Mouse (Mus musculus) Muller cell, postnatal 12 days (primary cell): ENCODE results near the gene Gm16503.
"Not testable (repeated sequence)": the region's sequence is repeated elsewhere in the genome, so short reads cannot be mapped to it uniquely, and the experiment has no call there.

ENCODE experiments used
- DNase-seq: peaks from one replicate; pipeline ENCODE4 v3.0.0-alpha.2; 2015; ENCODE audit errors: inconsistent ontology term

Gm16503 gene

GRCm38 (mm10) chr4:147539918-147540317 lies at the start of gene Gm16503:
Gm16503 (plus strand) TSS chr4:147540218.
- not testable (repeated sequence) for DNase-seq

GRCm38 (mm10) chr4:147492117-147492516 lies 47.9 kb upstream of the Gm16503 start, which contains the start of gene Zfp982:
Zfp982 (plus strand) TSS chr4:147492417.
- not testable (repeated sequence) for DNase-seq

DNA sequence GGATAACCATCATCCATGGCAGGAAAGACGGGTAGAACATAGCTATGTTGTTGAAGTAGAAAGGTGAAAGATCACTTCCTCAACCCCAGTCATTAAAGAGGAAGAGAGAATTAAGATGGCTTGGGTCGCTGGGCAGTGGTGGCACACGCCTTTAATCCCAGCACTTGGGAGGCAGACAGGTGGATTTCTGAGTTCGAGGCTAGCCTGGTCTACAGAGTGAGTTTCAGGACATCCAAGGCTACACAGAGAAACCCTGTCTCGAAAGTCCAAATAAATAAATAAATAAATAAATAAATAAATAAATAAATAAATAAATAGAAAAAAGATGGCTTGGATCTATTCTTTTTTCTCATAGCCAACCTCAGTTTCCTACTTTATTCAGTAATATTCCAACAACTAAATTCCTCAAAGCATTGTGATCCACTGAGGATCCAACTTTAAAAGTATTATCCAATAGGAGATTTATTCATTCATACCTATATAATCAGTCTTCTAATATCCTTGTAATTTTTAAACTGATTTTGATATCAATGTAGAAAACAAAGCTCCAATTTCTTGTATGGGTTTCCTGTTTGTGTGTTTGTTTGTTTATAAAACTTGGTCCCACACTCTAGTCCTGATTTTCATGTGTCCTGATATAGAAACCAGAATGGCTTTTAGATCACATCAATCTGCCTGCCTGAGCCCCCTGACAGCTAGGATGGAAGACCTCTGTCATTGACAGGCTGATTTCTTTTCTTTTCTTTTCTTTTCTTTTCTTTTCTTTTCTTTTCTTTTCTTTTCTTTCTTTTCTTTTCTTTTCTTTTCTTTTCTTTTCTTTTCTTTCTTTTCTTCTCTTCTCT lies 41.0 kb upstream of the Gm16503 start:
- DNase-seq: not testable (repeated sequence)

DNA sequence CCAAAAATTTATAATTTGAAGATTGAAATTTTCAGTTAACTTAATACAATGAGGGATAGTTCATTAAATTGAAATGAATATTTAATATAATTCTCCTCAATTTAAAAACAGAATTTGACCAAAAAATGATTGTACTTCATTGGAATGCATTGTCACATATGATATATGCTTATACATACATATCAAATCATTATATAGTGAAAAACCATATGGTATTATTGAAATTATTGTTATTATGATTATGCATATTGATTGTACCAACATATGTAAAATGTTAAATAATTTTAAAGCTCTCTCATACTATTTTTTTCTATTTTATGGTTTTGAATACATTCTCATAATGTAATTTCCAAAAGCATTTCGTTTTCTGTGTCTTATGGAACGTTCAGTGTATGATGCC lies 30.8 kb upstream of the Gm16503 start:
- no peak for DNase-seq

GRCm38 (mm10) chr4:147518981-147519380 lies 21.0 kb upstream of the Gm16503 start:
- no peak for DNase-seq

GRCm38 (mm10) chr4:147520100-147520499 lies 19.9 kb upstream of the Gm16503 start:
- DNase-seq: no peak

DNA sequence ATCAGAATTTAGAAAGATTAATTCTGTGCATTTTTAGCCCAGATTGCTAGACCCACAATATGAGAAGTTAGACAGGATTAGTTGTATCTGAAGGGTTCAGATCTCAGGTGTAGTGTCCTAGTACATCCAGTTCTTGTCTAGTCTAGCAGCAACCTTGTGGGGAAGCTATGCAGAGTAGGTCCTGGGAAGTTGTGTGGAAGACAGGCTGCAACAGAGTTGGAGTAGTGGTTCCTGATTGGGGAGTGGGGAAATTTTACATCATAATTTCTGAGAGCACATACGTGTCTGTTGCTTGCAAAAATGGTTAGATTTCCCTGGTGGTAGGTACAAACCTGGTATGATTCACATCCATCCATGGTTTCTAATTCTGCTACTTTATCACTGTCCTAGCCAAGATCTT lies 14.9 kb upstream of the Gm16503 start:
- DNase-seq: no peak

DNA sequence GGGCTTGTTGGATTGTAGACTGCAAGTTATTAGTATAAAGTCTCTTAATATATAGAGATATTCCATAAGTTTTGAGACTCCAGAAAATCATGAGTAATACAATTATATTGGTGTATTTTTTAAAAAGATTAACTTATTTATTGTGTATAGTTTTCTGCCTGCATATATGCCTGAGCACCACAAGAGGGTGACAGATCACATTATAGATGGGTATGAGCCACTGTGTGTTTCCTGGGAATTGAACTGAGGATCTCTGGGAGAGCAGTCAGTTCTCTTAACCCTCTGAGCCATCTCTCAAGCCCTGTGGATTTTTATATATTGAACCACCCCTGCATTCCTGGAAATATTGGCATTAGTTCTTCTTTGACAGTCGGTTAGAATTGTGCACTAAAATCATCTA lies 9.7 kb upstream of the Gm16503 start:
- DNase-seq: no peak

DNA sequence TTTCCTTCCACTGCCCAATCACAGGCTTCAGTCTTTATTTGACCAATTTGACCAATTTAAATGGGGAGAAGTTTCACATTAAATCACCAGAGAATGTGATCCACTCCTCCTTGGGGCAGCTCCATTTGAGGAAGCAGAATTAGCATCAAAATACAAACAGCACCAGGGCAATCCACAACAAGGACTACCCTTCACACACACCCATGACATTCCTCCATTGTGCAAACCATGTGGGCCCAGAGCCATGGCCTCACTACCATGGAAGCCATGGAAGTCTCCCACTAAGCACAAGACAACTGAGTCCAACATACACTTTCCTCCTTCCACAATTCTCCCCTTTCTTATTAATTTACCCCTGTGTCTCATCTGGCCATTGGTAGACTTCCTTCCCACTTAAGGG lies 4.1 kb upstream of the Gm16503 start:
- not testable (repeated sequence) for DNase-seq

DNA sequence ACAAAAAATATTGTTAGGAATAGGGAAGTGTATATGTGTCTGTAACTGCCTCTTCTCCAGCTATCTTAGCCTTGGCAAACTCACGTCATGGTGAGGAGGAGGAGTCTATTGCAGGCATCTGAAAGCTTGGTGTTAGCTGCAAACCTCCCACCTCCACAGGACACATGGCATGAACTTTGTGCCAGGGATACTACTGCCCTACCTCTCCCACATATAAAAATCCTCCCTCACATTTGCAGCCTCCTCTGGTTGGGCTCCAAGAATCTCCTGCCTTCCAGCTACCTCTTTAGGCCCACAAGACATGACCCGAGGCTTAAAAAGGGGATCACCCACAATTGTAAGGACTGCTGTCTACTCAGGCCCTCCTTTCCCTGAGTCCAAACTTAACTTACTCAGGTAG lies 2.3 kb upstream of the Gm16503 start:
- DNase-seq: no peak

GRCm38 (mm10) chr4:147541105-147541504 lies 1.1 kb downstream of the Gm16503 start:
- DNase-seq: no peak

DNA sequence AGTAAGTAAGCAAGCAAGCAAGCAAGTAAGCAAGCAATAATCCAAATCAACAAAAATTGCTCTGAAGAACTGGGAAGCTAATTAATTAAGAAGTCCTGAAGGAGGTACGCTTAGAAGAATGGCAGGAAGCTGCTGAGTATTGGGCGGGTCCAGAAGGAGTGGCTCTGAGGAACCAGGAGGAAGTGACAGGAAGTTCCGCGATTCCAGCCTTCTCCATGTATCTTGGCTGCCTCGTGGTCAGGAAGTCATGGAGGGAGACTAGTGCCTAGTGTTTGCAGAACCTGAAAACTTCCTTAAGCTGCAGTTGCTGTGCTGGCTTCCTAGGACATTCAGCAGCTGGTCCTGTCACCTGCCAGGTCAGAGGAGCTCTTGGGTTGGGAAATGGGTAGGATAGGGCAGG lies 13.1 kb downstream of the Gm16503 start, which contains the start of gene Zfp985:
Gene Zfp985 (plus strand): TSS at position 207 of the 400 bp plus-strand sequence.
- DNase-seq: not testable (repeated sequence)

DNA sequence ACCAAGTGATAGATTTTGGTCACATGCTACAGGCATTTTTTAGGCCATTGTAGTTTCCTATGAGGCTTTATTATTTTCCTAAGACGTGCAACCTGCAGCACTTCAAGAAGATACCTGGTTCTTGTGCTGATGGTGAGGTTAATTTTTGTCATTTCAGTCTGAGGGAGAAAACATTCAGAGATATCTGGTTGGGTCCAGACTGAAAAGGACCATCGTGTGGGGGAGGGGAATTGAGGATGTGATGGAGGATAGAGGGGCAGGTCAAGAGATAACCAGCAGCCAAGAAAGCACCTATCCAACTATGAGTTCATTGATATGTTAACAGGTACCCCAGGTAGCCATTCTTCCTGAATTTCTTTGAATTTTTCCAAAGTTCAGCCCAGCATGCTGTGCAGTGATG lies 14.3 kb downstream of the Gm16503 start:
- not testable (repeated sequence) for DNase-seq

GRCm38 (mm10) chr4:147556921-147557320 lies 16.9 kb downstream of the Gm16503 start:
- not testable (repeated sequence) for DNase-seq

GRCm38 (mm10) chr4:147558011-147558410 lies 18.0 kb downstream of the Gm16503 start:
- not testable (repeated sequence) for DNase-seq

DNA sequence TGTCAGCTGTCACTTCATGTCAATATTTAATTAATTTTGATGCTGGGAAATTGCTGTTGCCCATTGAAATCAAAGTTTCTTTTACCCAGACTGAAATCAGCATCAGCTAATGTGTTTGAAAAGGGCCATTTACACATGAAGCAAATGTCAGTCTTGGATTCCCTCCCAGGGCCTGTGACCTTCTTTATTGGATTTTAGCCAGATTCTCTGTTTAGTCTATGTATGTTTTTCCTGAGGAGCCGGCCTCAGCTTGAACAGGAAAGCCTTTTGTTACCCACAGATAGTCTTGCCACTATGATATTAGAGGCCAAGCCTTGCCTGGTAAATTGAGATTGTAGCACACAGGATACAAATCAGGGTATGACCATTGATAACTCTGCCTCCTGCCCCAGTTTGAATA lies 19.1 kb downstream of the Gm16503 start:
- DNase-seq: not testable (repeated sequence)

GRCm38 (mm10) chr4:147565426-147566220 lies 25.6 kb downstream of the Gm16503 start:
- no peak for DNase-seq

- DNase-seq: not testable (repeated sequence)
Observed at GRCm38 (mm10) chr4:147571156-147571555, 31.1 kb downstream of the Gm16503 start.

DNA sequence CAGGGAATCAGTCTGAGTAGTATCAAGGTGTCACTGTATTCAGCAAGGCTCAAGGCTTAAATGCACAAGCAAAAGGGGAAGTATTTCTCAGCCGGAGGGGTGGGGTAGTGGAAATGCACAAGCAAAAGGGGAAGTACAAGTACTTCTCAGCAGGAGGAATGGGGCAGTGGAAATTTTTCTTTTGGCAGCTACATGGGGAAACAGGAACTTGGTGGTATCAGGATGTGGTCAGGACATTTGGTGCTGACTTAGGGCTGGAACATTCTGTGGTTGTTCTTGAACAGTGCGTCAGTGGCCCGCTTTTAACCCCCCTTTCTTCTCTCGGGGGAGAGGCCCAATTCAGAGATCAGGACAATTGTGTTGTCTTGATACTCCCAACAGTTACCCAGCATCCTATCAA lies 39.4 kb downstream of the Gm16503 start:
- DNase-seq: not testable (repeated sequence)

- DNase-seq: no peak
Observed at GRCm38 (mm10) chr4:147586511-147587473, 46.8 kb downstream of the Gm16503 start.
